Mouse (Mus musculus) forebrain, embryonic 14.5 days (tissue): ENCODE measurements at regions not wholly inside any gene's neighbourhood (a gene's known extent, or its start where the extent isn't known, plus 50 kb on each side); places are given as distances from the start of the nearest gene placed in this dataset.
A peak's percentile ranks its signal among the peaks of the same experiment; 100 is the strongest.

ENCODE experiments used
- ATAC-seq: fragments of 200-750 bp; cut with Nextera tagmentation; 2 replicates; pipeline ENCODE4 v1.8.0; 2017; ENCODE audit warnings: mild to moderate bottlenecking, moderate library complexity
- DNase-seq: peaks from one replicate; pipeline ENCODE4 v3.0.0-alpha.2; 2015; ENCODE audit warnings: low spot score
- H3K27ac ChIP-seq: fragments of 300-500 bp; sonication (generic); 2 replicates; pipeline ENCODE4 v1.5.1; 2014; ENCODE audit warnings: low read depth, mild to moderate bottlenecking, control low read depth, low read length, moderate library complexity
- H3K27me3 ChIP-seq: fragments of 300-500 bp; sonication (generic); replicated peaks from 2 replicates; pipeline ENCODE4 v1.6.1; 2014; ENCODE audit warnings: low read length, control low read depth, mixed read lengths; ENCODE audit not compliant: control insufficient read depth, insufficient read depth
- H3K36me3 ChIP-seq: fragments of 300-500 bp; sonication (generic); 2 replicates; pipeline ENCODE4 v1.6.1; 2014; ENCODE audit warnings: low read length, control low read depth; ENCODE audit not compliant: control insufficient read depth, insufficient read depth
- H3K4me1 ChIP-seq: fragments of 300-500 bp; sonication (generic); 2 replicates; pipeline ENCODE4 v1.6.1; 2014; ENCODE audit warnings: antibody characterized with exemption, low read length, control low read depth; ENCODE audit not compliant: control insufficient read depth, insufficient read depth
- H3K4me2 ChIP-seq: fragments of 300-500 bp; sonication (generic); 2 replicates; pipeline ENCODE4 v1.6.1; 2014; ENCODE audit warnings: mild to moderate bottlenecking, control low read depth, low read length
- H3K4me3 ChIP-seq: fragments of 300-500 bp; sonication (generic); 2 replicates; pipeline ENCODE4 v1.5.1; 2014; ENCODE audit warnings: low read depth, low read length, control low read depth
- H3K9ac ChIP-seq: fragments of 300-500 bp; sonication (generic); 2 replicates; pipeline ENCODE4 v1.6.1; 2014; ENCODE audit warnings: mild to moderate bottlenecking, low read length, control low read depth, moderate library complexity
- H3K9me3 ChIP-seq: fragments of 300-500 bp; sonication (generic); replicated peaks from 2 replicates; pipeline ENCODE4 v1.6.1; 2016; ENCODE audit warnings: low read length, control low read depth, mixed read lengths; ENCODE audit not compliant: control insufficient read depth
- WGBS: fragments of 180-500 bp; shearing (Covaris S2); extraction: QIAGEN DNeasy Blood & Tissue Kit; methylation state at CpG from one replicate; pipeline ENCODE4 v1.1.7; 2014; 5-methylcytosine and 5-hydroxymethylcytosine counted together

DNA sequence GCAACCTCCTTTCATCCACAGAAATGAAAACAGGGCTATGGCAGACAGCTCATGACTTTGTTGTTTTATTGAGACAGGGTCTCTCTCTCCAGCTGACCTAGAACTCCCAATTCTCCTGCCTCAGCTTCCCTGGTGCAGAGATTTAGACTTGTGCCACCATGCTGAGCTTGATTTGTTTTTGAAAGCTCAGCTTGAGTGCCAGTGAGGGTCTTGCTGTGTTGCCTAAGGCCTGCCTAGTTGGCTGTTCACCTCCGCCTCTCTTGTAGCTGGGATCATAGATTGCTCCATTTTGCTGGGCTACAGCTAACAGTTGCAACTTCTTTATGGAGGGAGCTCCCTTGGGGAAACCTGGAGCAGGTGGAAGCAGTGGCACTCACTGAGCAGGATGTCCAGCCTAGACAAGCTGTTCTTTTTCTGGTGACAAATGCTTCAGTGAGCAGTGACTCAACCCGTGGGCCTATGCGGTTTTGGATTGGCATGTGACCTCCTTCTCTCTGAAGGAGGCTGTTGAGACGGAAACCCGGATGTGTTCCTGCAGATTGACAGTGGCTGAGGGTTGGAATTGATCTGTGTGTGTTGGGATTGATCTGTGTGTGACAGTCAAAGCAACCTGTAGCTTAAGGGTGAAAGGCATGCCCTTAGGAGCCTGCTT lies 63.8 kb upstream of the Akt3 start:
- Histone ChIP-seq H3K4me3 (no peak overlapping the region), H3K9me3 (no peaks in the 10 kb centered on the region), H3K4me2 (peak overlapping the region; percentile 82), H3K27me3 (no peaks in the 10 kb centered on the region), H3K36me3 (no peaks in the 10 kb centered on the region), H3K27ac (no peak overlapping the region), H3K9ac (no peak overlapping the region), H3K4me1 (peaks cover 6% of the 10 kb centered on the region)
- no peak for DNase-seq
- ATAC-seq = peak; percentile 18
- 28% methylated on average over 5 of the region's 5 CpGs for WGBS

DNA sequence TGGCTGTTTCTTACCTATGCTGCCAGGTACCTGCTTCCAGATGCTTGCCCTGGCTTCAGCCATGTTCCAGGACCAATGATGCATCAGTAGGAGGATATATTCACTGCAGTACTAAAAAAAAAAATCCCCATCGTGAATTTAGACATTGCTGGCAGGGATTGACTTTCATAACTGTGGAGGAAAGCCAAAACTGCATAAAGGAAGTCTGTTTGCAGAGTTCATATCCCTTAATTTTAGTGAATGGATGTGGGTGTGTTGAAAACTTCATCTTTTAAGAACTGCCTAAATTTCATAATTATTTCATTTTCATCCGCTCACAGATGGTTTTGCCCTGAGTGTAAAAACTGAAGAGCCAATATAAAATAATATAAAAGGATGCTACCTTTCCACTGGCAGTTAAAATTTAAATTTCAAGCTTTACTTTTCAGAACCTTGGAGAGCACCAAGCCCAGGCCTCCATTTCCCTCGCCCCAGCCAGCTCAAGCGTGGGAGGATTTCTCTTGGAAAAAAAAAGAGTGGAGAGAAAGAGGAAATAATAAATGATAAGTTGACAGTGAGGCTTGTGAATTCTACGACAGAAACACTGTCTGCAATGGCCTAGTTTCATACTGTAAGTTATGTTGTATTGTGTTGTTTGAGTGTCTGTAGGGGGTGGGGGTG lies 50.3 kb upstream of the Akt3 start:
- H3K27me3 ChIP-seq = no peaks in the 10 kb centered on the region
- H3K9ac ChIP-seq = no peak overlapping the region
- no peak overlapping the region for H3K4me3 ChIP-seq
- H3K36me3 ChIP-seq = no peaks in the 10 kb centered on the region
- ATAC-seq (no peak), DNase-seq (no peak)
- H3K4me2 ChIP-seq = no peak overlapping the region
- peaks cover 2% of the 10 kb centered on the region; the same call in 1 of the 2 replicates for H3K4me1 ChIP-seq
- H3K9me3 ChIP-seq = no peaks in the 10 kb centered on the region
- WGBS = 40% methylated on average over 5 of the region's 5 CpGs
- no peak overlapping the region for H3K27ac ChIP-seq
